Mouse (Mus musculus) adrenal gland, postnatal 36 days (tissue): ENCODE results near the gene Wdfy2. TPM values are rescaled to one million over a fixed set of nuclear protein-coding genes. Genes with fewer than 3 reads are reported as not detected.

Experiments used
- DNase-seq, 2 experiments: peaks; one replicate each; pipeline ENCODE4 v3.0.0; 2021; ENCODE audit warnings: mixed read lengths in 1 of 2
- total RNA-seq, 2 experiments: library from RNA; stranded (reverse); gene quantifications; 2 replicates each; pipeline ENCODE4 v1.2.3; 2021

The Wdfy2 gene
- total RNA-seq, 2 experiments from 2014 or later: 33.4 to 41.0 TPM

GRCm38 (mm10) chr14:62842976-62843375 lies 5.5 kb downstream of the Wdfy2 start:
- no peak for DNase-seq

GRCm38 (mm10) chr14:62844226-62844625 lies 6.7 kb downstream of the Wdfy2 start:
- DNase-seq: no peak

GRCm38 (mm10) chr14:62845011-62845840 lies 7.7 kb downstream of the Wdfy2 start:
- DNase-seq: peak; percentile 82 to 83

GRCm38 (mm10) chr14:62850980-62851379 lies 13.5 kb downstream of the Wdfy2 start:
- no peak for DNase-seq

- no peak for DNase-seq
Observed at GRCm38 (mm10) chr14:62852840-62853239, 15.4 kb downstream of the Wdfy2 start.

- no peak for DNase-seq
Observed at GRCm38 (mm10) chr14:62855077-62855835, 17.8 kb downstream of the Wdfy2 start.

DNA sequence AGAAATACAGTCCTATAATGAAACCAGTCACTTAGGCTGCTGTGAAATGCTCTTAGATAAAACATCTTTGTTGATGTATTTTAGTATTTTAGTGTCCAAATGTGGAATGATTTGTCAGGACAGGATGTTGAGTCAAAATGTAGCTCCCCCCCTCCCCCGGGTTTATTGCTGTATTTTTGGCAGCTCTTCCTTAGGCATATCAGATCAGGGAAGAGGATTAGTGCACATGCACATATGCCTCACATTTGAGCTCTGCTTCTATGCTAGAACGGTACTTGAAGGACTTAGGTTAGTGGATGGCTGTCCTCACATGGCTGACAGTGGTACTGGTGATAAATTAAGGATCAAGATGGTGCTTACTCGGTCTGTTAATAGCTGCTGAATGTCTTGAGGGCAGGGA lies 18.4 kb downstream of the Wdfy2 start:
- DNase-seq: peak in 1 of 2 experiments; percentile 52

GRCm38 (mm10) chr14:62856490-62856889 lies 19.0 kb downstream of the Wdfy2 start:
- no peak for DNase-seq

GRCm38 (mm10) chr14:62857879-62858278 lies 20.4 kb downstream of the Wdfy2 start:
- DNase-seq: peak; percentile 42 to 57

DNA sequence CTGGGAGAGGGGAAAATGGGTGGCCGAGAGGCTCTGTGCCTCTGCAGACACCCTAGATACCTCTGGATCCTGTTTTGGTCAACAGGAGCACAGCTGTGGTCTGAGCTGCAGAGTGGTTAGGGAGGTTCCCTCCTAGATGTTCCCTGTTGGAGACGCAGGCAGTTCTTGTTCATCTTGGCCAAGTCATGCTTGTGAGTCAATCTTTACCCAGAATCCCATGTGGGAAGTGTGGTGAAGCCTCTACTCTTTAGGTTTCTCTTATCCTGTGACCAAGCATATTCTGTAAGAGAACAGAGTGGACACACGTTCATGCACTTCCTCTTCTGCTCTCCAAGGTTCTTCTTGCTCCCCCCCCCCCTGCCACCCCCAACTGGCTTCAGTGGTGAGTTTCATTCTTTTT lies 20.8 kb downstream of the Wdfy2 start:
- DNase-seq: no peak

DNA sequence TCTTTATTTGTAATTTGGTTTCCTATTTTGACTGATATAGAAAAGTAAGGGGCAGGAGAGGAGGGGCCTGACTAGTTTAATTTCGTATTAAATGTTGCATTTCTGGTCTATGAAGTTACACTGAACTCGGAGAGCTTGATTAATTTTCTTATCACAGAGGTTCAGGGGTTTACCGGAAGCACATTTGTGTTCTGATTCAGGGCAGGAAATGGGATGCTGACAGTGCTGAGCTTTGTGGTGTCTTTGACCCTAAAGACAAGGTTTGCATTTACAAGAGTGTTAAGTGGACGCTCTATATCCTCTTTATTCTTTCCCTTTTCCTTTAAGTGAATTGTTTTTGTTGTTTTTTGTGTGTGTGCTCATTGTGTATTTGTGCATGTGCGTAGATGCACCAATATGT lies 25.1 kb downstream of the Wdfy2 start:
- DNase-seq: no peak

DNA sequence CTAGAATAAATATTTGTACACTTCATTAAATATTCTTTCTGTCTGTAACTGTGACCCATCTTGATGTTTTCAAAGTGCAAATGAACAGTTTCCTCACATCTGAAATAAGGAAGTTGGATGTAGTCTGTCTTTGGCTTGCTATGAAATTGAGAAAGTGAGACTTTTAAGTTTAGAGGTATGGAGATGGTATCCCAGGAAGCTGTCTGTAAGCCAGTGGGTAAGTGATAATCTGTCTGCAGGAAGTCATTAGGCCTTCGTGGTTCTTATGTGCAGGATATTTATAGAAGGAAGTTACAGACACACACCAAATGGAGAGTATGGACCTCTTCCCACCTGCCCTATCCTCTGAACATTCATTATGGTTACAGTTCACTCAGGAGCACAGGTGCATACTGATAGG lies 26.8 kb downstream of the Wdfy2 start:
- DNase-seq: no peak

DNA sequence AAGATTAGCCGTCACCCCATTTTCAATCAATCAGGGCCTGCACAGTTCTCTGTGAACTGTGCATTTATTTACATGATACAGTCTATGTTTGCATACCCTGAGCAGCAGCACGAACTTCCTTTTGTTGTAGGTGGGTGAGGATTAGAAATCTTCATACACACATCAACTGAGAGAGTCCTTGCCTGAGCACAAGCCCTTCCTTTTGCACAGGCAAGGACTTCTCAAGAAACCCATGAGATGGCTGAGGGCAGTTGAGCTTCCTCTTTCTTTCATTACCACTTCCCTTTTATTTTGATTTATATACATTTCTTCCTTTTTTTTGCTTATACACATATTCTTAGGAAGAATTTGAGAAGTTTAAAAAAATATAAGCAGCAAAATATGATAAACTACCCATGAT lies 27.9 kb downstream of the Wdfy2 start:
- no peak for DNase-seq

GRCm38 (mm10) chr14:62867069-62867468 lies 29.6 kb downstream of the Wdfy2 start:
- DNase-seq: no peak

- no peak for DNase-seq
Observed at GRCm38 (mm10) chr14:62867576-62867975, 30.1 kb downstream of the Wdfy2 start.

DNA sequence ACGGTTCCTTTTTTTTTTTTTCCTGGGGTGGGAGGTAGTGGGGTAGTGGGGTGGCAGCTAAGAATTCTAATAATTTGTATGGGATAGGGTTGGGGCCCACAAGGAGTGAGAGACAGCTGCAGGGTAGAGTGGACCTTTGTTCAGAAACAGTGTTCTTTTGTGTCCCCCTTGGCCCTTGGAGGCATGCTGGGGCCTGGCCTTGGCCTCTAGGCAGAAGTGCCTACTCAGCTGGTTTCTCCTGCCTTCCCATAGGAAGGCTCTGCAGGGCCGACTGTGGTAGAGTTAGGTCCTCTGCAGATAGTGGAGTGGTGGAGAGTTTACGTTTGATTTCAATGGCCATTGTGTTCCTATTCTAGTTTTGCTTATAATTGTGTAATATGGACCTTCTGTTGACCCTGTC lies 30.8 kb downstream of the Wdfy2 start:
- peak in 1 of 2 experiments; percentile 38 for DNase-seq

DNA sequence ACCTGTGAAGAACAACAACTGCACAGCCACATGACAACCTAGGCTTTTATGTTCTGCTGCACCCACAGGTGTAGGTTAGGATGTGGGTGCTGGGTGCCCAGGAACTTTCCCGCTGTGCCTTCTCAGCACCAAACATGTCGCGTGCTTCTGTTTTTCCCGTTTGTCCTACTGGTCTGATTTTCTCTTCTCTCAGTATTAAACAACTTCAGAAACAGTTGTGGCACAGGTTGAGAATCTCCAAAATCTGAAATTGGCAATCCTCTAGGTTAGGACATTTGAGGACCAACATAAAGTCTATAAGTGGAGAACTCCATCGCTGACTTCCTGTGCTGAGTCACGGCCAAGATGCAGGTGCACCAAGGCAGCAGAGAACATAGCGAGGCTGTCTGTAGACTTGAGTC lies 32.8 kb downstream of the Wdfy2 start:
- DNase-seq: no peak

- DNase-seq: no peak
Observed at GRCm38 (mm10) chr14:62871431-62871830, 34.0 kb downstream of the Wdfy2 start.

DNA sequence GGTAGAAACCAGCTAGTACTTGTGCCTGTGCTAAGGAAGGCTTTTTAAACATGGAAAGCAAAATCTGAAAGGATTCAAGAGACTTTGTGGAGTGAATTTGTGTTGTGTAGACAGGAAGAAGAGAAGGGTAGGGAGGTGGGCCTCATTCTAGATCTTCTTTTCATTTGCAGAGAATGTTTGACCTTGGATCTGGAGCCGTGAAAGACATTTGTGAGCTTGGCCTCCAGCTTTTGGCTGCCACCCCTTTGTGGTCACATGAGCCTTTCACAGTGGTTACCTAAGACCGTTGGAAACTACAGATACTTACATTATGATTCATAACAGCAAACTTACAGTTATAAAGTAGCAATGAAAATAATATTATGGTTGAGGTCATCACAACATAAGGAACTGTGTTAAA lies 34.5 kb downstream of the Wdfy2 start:
- DNase-seq: peak; percentile 55 to 59

GRCm38 (mm10) chr14:62873820-62874219 lies 36.3 kb downstream of the Wdfy2 start:
- DNase-seq: no peak

DNA sequence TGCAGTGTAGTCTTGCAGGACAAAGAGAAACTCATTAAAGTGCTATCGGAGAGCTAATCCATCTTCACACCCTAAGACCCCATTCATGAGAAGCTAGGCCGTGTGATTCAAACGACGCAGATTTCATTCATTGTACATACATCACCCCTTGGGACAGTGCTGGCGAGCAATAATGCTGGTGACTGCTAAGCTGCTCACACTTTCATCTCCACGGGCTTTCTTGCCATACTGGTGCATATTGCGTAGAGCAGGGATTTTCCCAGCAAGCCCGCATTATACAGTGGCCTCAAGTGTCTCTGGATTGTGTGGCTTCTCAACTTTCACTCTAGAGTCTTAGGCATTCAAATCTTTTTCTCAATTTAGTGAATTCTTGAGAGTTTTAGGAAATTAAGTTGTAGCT lies 36.9 kb downstream of the Wdfy2 start:
- DNase-seq: no peak

DNA sequence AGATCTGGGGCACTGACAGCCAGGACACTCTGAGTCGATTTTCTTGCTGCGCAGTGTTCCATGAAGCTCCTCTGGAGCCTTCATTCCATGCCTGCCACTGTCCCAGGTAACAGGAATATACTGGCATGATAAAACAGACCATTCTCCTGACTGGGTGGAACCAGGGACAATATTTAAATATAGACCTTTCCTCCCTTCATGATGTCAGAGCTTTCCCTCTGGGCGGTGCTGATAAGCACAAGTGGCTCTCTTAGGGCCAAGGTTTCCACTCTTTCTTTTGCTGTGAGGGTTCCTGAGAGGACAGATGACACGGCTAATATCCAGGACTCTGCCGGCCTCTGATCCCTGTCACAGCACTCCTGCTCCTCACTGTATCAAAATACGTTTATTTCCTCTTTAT lies 40.6 kb downstream of the Wdfy2 start:
- DNase-seq: peak; percentile 50 to 54

- no peak for DNase-seq
Observed at GRCm38 (mm10) chr14:62878634-62879430, 41.4 kb downstream of the Wdfy2 start.
